29 mouse cellular contexts compared by ENCODE assay signal in the genomic region with DNA sequence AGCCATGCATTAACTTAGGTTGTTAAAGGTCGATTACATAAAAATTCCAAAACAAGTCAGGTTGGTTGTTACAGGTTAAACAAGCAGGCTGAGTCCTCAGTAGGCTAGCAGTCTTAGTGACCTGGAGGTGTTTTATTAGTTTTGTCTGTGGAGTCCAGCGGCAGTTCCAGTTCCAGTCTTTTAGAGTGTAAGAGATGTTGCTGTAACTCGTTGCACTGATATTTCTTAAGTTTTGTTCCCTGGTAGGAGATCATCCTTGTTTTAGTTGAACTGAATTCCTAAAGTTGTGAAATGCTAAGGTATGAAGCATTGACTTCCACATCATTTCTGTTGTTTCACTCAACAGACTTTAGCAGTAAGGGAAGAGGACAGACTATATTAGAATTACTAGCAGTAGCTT.
"Had no signal": no experiment of that assay in that cellular context is flagged by ENCODE, and none has a peak within 500 bp of the region (broad histone marks: within the 10 kb centered on the region; RNA-seq: fewer than 3 reads in every experiment).

No protein-coding gene starts in this region.

- H3K4me3 ChIP-seq: limb, embryonic 10.5 days; limb, embryonic 12.5 days; limb, embryonic 13.5 days; limb, embryonic 15.5 days; liver, embryonic 12.5 days; liver, embryonic 13.5 days; liver, embryonic 15.5 days; lung, embryonic 15.5 days; megakaryocyte, embryonic 14.5 days; midbrain, embryonic 10.5 days; midbrain, embryonic 12.5 days; midbrain, embryonic 13.5 days; midbrain, embryonic 15.5 days; myocyte; neural tube, embryonic 12.5 days; neural tube, embryonic 13.5 days had no signal

- H3K27ac ChIP-seq: limb, embryonic 10.5 days; limb, embryonic 12.5 days; limb, embryonic 13.5 days; limb, embryonic 15.5 days; liver, embryonic 12.5 days; liver, embryonic 13.5 days; liver, embryonic 14.5 days; liver, embryonic 15.5 days; lung, embryonic 15.5 days; macrophage; midbrain, embryonic 10.5 days; midbrain, embryonic 12.5 days; midbrain, embryonic 13.5 days; midbrain, embryonic 15.5 days; neural tube, embryonic 12.5 days; neural tube, embryonic 13.5 days had no signal

- H3K36me3 ChIP-seq: limb, embryonic 10.5 days; limb, embryonic 12.5 days; limb, embryonic 13.5 days; limb, embryonic 15.5 days; liver, embryonic 13.5 days; liver, embryonic 15.5 days; lung, embryonic 15.5 days; midbrain, embryonic 12.5 days; midbrain, embryonic 13.5 days; midbrain, embryonic 15.5 days; neural tube, embryonic 12.5 days; neural tube, embryonic 13.5 days had no signal

- H3K4me1 ChIP-seq: liver, embryonic 12.5 days; liver, embryonic 15.5 days; lung, embryonic 15.5 days; midbrain, embryonic 12.5 days; midbrain, embryonic 15.5 days had no signal

- DNase-seq: left cerebral cortex, postnatal 4 days; liver; liver, embryonic 13.5 days; liver, postnatal 0 days; lung, adult 18-20 months; lung, adult 2 months; lung, embryonic 14.5 days; lung, postnatal 10 days; lung, postnatal 14 days; lung, postnatal 36 days; lung, postnatal 4 days; midbrain, embryonic 14.5 days had no signal

- H3K27me3 ChIP-seq: limb, embryonic 12.5 days; limb, embryonic 13.5 days; limb, embryonic 15.5 days; liver, embryonic 12.5 days; liver, embryonic 13.5 days; liver, embryonic 15.5 days; lung, embryonic 15.5 days; megakaryocyte, embryonic 14.5 days; midbrain, embryonic 12.5 days; midbrain, embryonic 13.5 days; midbrain, embryonic 15.5 days; neural tube, embryonic 12.5 days; neural tube, embryonic 13.5 days had no signal
